10 mouse cellular contexts compared by ENCODE assay signal in genomic region chr1:172329131-172329530, GRCm38 (mm10). TPM values are rescaled to one million over a fixed set of nuclear protein-coding genes. Genes with fewer than 3 reads are reported as not detected.
DNase-seq lines count a peak whose midpoint lies in the region; ATAC-seq lines count a peak whose summit lies in the region.
"Had no signal": no experiment of that assay in that cellular context is flagged by ENCODE, and none has a peak within 500 bp of the region (broad histone marks: within the 10 kb centered on the region; RNA-seq: fewer than 3 reads in every experiment).

Gene Kcnj9 (minus strand): TSS chr1:172329318.

- no peaks in the 10 kb centered on the region for H3K36me3 ChIP-seq in embryonic facial prominence, embryonic 11.5 days (replicated peaks; ENCODE audit: control insufficient read depth, insufficient read depth, low read depth, low read length)
- no peaks in the 10 kb centered on the region for H3K36me3 ChIP-seq in embryonic facial prominence, embryonic 10.5 days (replicated peaks)
- H3K36me3 ChIP-seq: limb, embryonic 13.5 days had no signal

- no peak; the same call in 1 of the 2 replicates for ATAC-seq in embryonic facial prominence, embryonic 11.5 days (replicated peaks; ENCODE audit: insufficient number of reproducible peaks, low FRiP score, low TSS enrichment, low read depth)

- no peaks in the 10 kb centered on the region; the same call in 1 of the 2 replicates for H3K4me1 ChIP-seq in embryonic facial prominence, embryonic 11.5 days (ENCODE audit: control insufficient read depth, insufficient read depth, low read length)
- peaks cover 19% of the 10 kb centered on the region for H3K4me1 ChIP-seq in embryonic facial prominence, embryonic 10.5 days

- H3K4me3 ChIP-seq in embryonic facial prominence, embryonic 11.5 days (ENCODE audit: low read depth, low read length) = no peak within 1 kb of the TSS
- H3K4me3 ChIP-seq in embryonic facial prominence, embryonic 10.5 days = no peak within 1 kb of the TSS
- H3K4me3 ChIP-seq: limb, embryonic 13.5 days had no signal

- H3K4me2 ChIP-seq in embryonic facial prominence, embryonic 11.5 days (ENCODE audit: low read depth, low read length) = no peak within 1 kb of the TSS
- H3K4me2 ChIP-seq: limb, embryonic 13.5 days had no signal

- 32% methylated on average over 9 of the region's 9 CpGs for WGBS in embryonic facial prominence, embryonic 11.5 days
- WGBS in embryonic facial prominence, embryonic 10.5 days = 36% methylated on average over 9 of the region's 9 CpGs

- DNase-seq in embryonic facial prominence, embryonic 11.5 days (ENCODE audit: low spot score) = peak; percentile 39
- DNase-seq in embryonic facial prominence, embryonic 10.5 days (ENCODE audit: low spot score) = no peak
- DNase-seq in frontal cortex, postnatal 36 days (ENCODE audit: low spot score in 2 of 2) = peak; percentile 77 to 87
- peak; percentile 83 to 84 for DNase-seq in left cerebral cortex, postnatal 36 days (ENCODE audit: low spot score in 2 of 2)
- peak; percentile 64 for DNase-seq in right cerebral cortex, postnatal 14 days
- no peak for DNase-seq in kidney, adult 11 months
- DNase-seq in gastrocnemius, postnatal 10 days = no peak
- no peak for DNase-seq in T-cell, adult 2 months (ENCODE audit: low spot score)

- no peak within 1 kb of the TSS for H3K9ac ChIP-seq in embryonic facial prominence, embryonic 11.5 days (replicated peaks; ENCODE audit: low read length)
- H3K9ac ChIP-seq: limb, embryonic 13.5 days had no signal

- peaks cover 34% of the 10 kb centered on the region for H3K27me3 ChIP-seq in embryonic facial prominence, embryonic 11.5 days (ENCODE audit: control insufficient read depth, insufficient read depth, low read length)
- peaks cover 88% of the 10 kb centered on the region for H3K27me3 ChIP-seq in embryonic facial prominence, embryonic 10.5 days (replicated peaks; ENCODE audit: low read depth, poor library complexity, severe bottlenecking)

- intact Hi-C loops in left cerebral cortex, postnatal 36 days (cut with DNase I) = loop anchor here (5.0 kb wide), 1 partner anchor 33 kb away; no protein-coding TSS in a partner anchor

- H3K27ac ChIP-seq in embryonic facial prominence, embryonic 11.5 days (replicated peaks; ENCODE audit: low read depth, low read length) = no peak within 1 kb of the TSS
- H3K27ac ChIP-seq in embryonic facial prominence, embryonic 10.5 days (replicated peaks) = no peak within 1 kb of the TSS
- H3K27ac ChIP-seq: limb, embryonic 13.5 days had no signal

- H3K9me3 ChIP-seq in embryonic facial prominence, embryonic 11.5 days (replicated peaks; ENCODE audit: control insufficient read depth, low read length) = no peaks in the 10 kb centered on the region
- no peaks in the 10 kb centered on the region for H3K9me3 ChIP-seq in embryonic facial prominence, embryonic 10.5 days
- H3K9me3 ChIP-seq: limb, embryonic 13.5 days had no signal

RNA-seq across cellular contexts. Expression of gene Kcnj9, which starts in this region (rescaled TPM):
- 0.54 and 0.65 TPM in 2 replicates for polyA plus RNA-seq in embryonic facial prominence, embryonic 11.5 days (2014; fragmentation: Nextera tagmentation; extraction: Ambion mirVana)
- polyA plus RNA-seq in embryonic facial prominence, embryonic 10.5 days (2016; fragmentation: Nextera tagmentation; extraction: Ambion mirVana) = 0.10 and 0.11 TPM in 2 replicates
- total RNA-seq in left cerebral cortex, postnatal 36 days (2021) = 100 to 1,000 TPM; 134 to 136 TPM
- total RNA-seq in gastrocnemius, postnatal 10 days (2021) = under 1 TPM; 0.07 to 0.14 TPM
- total RNA-seq: gastrocnemius, postnatal 4 days had no signal

Comparison
In these comparisons a context has a peak if more than half of its experiments do, and no peak if none do; other contexts are left out.
1. RNA of gene Kcnj9 (total RNA-seq): 134 to 136 TPM in left cerebral cortex, postnatal 36 days; 0.07 to 0.14 TPM in gastrocnemius, postnatal 10 days; every median in the first group is over 100 times any median in the second.
2. Peak in DNase-seq in embryonic facial prominence, embryonic 11.5 days; RNA of the gene not detected or under 1 TPM.
3. DNase-seq: peak in frontal cortex, postnatal 36 days (2 of 2), left cerebral cortex, postnatal 36 days (2 of 2) and right cerebral cortex, postnatal 14 days (single experiment); none in embryonic facial prominence, embryonic 10.5 days (single experiment), kidney, adult 11 months (single experiment), gastrocnemius, postnatal 10 days (single experiment) and T-cell, adult 2 months (single experiment).